Mouse (Mus musculus) testis, adult 2 months (tissue): Measurements from ENCODE around the gene Tnfrsf1b.

ENCODE experiments used
- CTCF ChIP-seq: fragments of 200-500 bp; IDR thresholded peaks from 2 replicates; pipeline ENCODE4 v1.5.1; 2012; ENCODE audit warnings: low read depth, mild to moderate bottlenecking, inconsistent platforms, low read length, moderate library complexity; ENCODE audit not compliant: control insufficient read depth, insufficient read depth, insufficient replicate concordance
- POLR2A ChIP-seq: fragments of 200-500 bp; IDR thresholded peaks from 2 replicates; pipeline ENCODE4 v1.6.1; 2012; ENCODE audit warnings: low read depth, mild to moderate bottlenecking, inconsistent platforms, low read length, moderate library complexity; ENCODE audit not compliant: control insufficient read depth

DNA sequence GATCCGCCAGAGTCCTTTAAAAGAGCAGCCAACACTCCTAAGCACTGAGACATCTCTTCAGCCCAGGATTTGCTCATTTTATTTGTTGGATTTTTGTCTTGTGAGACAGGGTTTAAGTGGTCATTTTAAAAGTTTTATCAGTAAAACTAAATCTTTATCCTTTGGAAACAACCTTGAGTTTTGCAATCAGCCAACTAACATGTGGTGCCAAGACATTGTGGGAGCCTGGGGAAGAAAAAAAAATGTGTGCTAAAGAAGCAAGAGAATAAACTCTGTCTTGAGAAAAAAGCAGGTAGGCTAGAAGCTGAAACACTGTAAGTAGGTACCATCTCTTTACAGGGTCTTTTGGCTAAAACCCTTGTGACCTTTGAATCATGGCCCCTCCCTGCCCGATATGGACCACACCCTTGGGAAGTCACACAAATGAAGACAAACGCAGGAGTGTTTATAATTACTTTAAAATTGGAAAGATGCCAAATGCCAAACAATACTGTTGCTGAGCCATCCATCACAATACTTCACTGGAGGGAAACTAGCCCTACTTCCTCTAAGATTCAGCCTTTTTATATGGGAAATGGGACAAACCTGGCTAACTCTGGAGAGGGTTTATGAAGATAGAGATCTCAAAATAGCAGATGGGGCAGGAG, 32.2 kb upstream of the Tnfrsf1b start:
- TF ChIP-seq POLR2A (no peak), CTCF (no peak)
